Mouse (Mus musculus): Measurements from ENCODE around the gene Iqub. TPM values are rescaled to one million over a fixed set of nuclear protein-coding genes. Genes with fewer than 3 reads are reported as not detected.
A peak's percentile ranks its signal among the peaks of the same experiment; 100 is the strongest.

Gene Iqub
- polyA plus RNA-seq (2012; rRNA removed), result 0.97 and 1.4 TPM in 2 replicates

DNA sequence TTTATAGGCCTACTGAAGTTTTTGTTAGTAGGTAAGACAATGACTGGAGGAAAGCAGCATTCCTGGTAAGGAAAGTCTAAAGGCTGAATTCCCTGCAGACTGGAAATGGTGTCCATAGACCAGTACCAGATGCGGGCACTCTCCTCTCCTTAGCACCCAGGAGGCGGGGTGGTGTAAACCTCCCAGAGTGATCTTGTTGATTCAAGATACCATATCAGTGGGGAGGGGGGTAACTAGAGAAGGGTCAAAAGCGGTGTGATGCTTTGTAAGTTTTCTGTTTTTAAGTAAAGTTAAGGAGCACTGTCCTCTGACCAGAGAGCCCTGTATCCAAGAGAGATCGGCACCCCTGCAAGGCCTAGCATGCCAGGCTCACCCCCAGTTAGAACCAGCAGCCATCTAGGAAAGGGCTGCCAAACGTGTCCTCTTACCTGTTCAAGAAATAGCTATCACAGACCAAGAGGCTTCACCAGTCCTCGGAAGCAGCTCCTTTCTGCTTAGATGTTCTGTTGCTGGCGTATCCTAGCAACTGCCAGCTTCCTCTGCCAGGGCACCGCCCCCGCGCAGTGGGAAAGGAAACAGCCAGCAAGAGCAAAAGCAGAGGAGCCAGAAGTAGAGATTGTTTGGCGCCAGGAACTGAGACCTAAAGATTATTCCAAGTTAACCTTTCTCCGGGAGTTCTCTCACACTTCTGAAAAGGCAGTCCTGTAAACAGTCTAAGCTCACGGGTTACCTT, at the start of gene Iqub:
Iqub (minus strand) TSS at position 516 of the 733 bp plus-strand sequence.
- TF ChIP-seq CTCF (IDR thresholded peaks at IDR 0.05; ENCODE audit: borderline replicate concordance, insufficient read depth, low read depth, low read length), result no peak
- TF ChIP-seq POLR2A (IDR thresholded peaks at IDR 0.05; ENCODE audit: borderline replicate concordance, insufficient read depth, low read length), result no peak
- no peak within 1 kb of the TSS for H3K27ac ChIP-seq (ENCODE audit: insufficient read depth, low read length)
- no peaks in the 10 kb centered on the region for H3K27me3 ChIP-seq (ENCODE audit: control insufficient read depth, insufficient read depth, low read length)
- peaks cover 6% of the 10 kb centered on the region for H3K4me1 ChIP-seq (ENCODE audit: control insufficient read depth, insufficient read depth, low read length)
- H3K4me3 ChIP-seq (replicated peaks; ENCODE audit: insufficient read depth, low read depth, low read length), result no peak within 1 kb of the TSS
- WGBS, result 18% methylated on average over 13 of the region's 13 CpGs
- peak; percentile 45 to 59 for DNase-seq

DNA sequence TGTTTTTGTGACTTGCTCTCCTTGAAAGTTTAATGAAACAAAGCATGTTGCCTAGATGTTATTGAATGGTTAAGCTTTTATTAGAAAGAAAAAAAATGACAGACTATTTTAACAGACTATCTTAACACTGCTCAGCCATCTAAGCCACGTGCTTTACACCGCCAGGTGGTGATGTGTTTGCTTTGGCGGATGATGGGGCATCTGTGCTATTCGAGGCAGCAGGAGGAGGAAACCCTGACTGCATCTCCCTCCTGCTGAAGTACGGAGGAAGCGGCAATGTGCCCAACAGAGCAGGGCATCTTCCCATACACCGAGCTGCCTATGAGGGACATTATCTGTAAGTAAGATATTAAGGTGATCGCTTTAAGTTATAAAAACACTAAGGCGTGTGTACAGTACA, 49.2 kb upstream of the Iqub start:
- DNase-seq, result peak; percentile 43 to 49
- no peak overlapping the region for H3K27ac ChIP-seq (ENCODE audit: insufficient read depth, low read length)
- TF ChIP-seq POLR2A (IDR thresholded peaks at IDR 0.05; ENCODE audit: borderline replicate concordance, insufficient read depth, low read length), result no peak
- TF ChIP-seq CTCF (IDR thresholded peaks at IDR 0.05; ENCODE audit: borderline replicate concordance, insufficient read depth, low read depth, low read length), result peak; percentile 18; the same call in 1 of the 2 replicates
- 32% methylated on average over 9 of the region's 9 CpGs for WGBS
- H3K4me3 ChIP-seq (replicated peaks; ENCODE audit: insufficient read depth, low read depth, low read length), result no peak overlapping the region
- H3K27me3 ChIP-seq (ENCODE audit: control insufficient read depth, insufficient read depth, low read length), result no peaks in the 10 kb centered on the region
- no peaks in the 10 kb centered on the region for H3K4me1 ChIP-seq (ENCODE audit: control insufficient read depth, insufficient read depth, low read length)

DNA sequence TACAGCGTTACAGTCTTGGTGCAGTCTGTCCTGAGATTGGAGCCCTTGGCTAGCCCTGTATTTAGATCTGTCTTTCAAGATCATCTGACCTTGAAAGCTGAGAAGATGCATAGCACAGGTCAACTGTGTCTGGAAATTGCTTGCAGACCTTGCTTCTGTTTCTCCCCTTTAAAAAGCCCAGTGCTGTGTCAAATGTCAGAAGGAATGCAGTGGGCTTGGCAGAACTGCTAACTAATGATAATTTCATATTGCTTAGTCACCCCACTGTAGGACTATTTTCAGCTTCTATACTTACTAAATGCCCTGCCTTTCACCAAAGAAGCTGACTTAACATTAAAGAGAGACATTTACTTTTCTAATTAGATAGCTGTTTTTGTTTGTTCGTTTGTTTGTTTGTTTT, 40.6 kb upstream of the Iqub start:
- H3K27me3 ChIP-seq (ENCODE audit: control insufficient read depth, insufficient read depth, low read length), result no peaks in the 10 kb centered on the region
- H3K4me3 ChIP-seq (replicated peaks; ENCODE audit: insufficient read depth, low read depth, low read length), result no peak overlapping the region
- WGBS, result 82% methylated on average over 2 of the region's 2 CpGs
- TF ChIP-seq CTCF (IDR thresholded peaks at IDR 0.05; ENCODE audit: borderline replicate concordance, insufficient read depth, low read depth, low read length) (no peak), POLR2A (IDR thresholded peaks at IDR 0.05; ENCODE audit: borderline replicate concordance, insufficient read depth, low read length) (no peak)
- H3K27ac ChIP-seq (ENCODE audit: insufficient read depth, low read length), result no peak overlapping the region
- no peaks in the 10 kb centered on the region for H3K4me1 ChIP-seq (ENCODE audit: control insufficient read depth, insufficient read depth, low read length)
- DNase-seq, result no peak

DNA sequence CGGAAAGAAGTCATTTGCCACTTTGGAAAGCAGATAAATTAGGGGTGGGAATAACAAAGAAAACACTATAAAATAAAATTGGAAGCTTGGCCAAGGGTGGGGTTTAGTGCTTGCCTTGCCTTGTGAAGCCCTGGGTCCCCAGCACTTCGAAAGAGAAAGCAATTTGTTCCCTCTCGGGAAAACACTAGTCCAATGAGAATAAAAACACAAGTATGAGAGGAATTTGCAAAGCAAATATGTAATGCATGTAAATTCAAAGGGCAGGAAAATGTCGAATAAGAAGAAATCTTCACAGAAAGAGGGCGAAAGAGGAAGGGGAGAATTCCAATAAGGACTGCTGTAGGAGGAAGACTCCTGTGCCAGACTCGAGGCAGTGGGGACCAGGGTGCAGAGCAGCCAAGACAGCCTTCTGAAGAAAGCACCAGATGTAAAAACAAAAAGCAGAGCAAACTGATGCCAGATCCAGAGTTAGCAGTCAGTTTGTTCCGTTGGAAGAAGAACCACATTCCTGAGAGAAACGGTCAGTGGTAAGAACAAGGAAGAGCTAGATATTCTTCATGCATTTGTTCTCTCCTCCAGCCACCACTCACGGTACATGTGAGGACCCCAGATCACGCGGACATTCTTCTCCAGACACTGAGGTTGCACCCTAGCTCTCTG, 39.7 kb upstream of the Iqub start:
- no peak for DNase-seq
- TF ChIP-seq POLR2A (IDR thresholded peaks at IDR 0.05; ENCODE audit: borderline replicate concordance, insufficient read depth, low read length) (no peak), CTCF (IDR thresholded peaks at IDR 0.05; ENCODE audit: borderline replicate concordance, insufficient read depth, low read depth, low read length) (no peak)
- 66% methylated on average over 11 of the region's 11 CpGs for WGBS
- no peak overlapping the region for H3K27ac ChIP-seq (ENCODE audit: insufficient read depth, low read length)
- H3K27me3 ChIP-seq (ENCODE audit: control insufficient read depth, insufficient read depth, low read length), result no peaks in the 10 kb centered on the region
- no peaks in the 10 kb centered on the region for H3K4me1 ChIP-seq (ENCODE audit: control insufficient read depth, insufficient read depth, low read length)
- H3K4me3 ChIP-seq (replicated peaks; ENCODE audit: insufficient read depth, low read depth, low read length), result no peak overlapping the region

DNA sequence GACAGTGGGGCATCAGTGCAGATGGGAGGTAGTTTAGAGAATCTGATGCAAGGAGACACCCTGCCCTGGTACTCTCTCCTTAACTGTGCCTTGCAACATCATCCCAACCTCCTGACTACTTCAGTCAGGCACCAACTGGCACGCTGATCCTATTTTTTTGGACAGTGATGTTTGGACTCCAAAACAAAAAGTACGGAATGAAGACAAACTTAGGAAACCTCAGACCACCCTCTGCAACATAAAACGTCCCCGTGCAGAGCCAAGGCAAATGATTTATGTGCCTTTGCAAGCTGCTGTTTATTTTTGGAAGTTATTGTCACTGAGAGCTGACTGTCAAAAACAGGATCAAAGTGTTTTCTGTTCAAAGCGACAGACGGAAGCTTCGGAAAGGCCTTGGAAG, 37.2 kb upstream of the Iqub start:
- H3K27me3 ChIP-seq (ENCODE audit: control insufficient read depth, insufficient read depth, low read length), result no peaks in the 10 kb centered on the region
- TF ChIP-seq POLR2A (IDR thresholded peaks at IDR 0.05; ENCODE audit: borderline replicate concordance, insufficient read depth, low read length) (no peak), CTCF (IDR thresholded peaks at IDR 0.05; ENCODE audit: borderline replicate concordance, insufficient read depth, low read depth, low read length) (no peak)
- H3K27ac ChIP-seq (ENCODE audit: insufficient read depth, low read length), result no peak overlapping the region
- no peaks in the 10 kb centered on the region for H3K4me1 ChIP-seq (ENCODE audit: control insufficient read depth, insufficient read depth, low read length)
- DNase-seq, result no peak
- WGBS, result 78% methylated on average over 7 of the region's 7 CpGs
- no peak overlapping the region for H3K4me3 ChIP-seq (replicated peaks; ENCODE audit: insufficient read depth, low read depth, low read length)

DNA sequence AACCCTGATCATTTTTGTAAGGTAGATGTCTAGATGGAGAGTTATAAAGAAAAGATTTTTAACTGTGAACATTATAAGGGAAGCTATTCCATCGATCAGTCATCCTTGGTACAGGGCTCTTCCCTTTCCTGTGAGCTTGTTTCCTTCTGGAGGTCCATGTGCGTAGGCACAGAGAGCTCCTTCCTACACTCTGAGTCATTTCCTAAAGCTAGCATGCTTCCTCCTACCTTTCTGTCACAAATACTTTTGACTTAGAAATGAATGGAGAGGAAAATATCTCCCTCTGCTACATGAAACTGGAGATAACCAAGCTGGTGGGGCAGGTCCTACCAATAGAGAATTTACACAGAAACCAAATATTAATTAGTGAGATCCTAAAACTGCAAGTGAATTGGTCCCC, 34.9 kb upstream of the Iqub start:
- no peak for DNase-seq
- Histone ChIP-seq H3K4me3 (replicated peaks; ENCODE audit: insufficient read depth, low read depth, low read length) (no peak overlapping the region), H3K27ac (ENCODE audit: insufficient read depth, low read length) (no peak overlapping the region), H3K27me3 (ENCODE audit: control insufficient read depth, insufficient read depth, low read length) (no peaks in the 10 kb centered on the region), H3K4me1 (ENCODE audit: control insufficient read depth, insufficient read depth, low read length) (no peaks in the 10 kb centered on the region)
- WGBS, result 85% methylated on average over 2 of the region's 2 CpGs
- TF ChIP-seq CTCF (IDR thresholded peaks at IDR 0.05; ENCODE audit: borderline replicate concordance, insufficient read depth, low read depth, low read length), result no peak
- no peak for TF ChIP-seq POLR2A (IDR thresholded peaks at IDR 0.05; ENCODE audit: borderline replicate concordance, insufficient read depth, low read length)

DNA sequence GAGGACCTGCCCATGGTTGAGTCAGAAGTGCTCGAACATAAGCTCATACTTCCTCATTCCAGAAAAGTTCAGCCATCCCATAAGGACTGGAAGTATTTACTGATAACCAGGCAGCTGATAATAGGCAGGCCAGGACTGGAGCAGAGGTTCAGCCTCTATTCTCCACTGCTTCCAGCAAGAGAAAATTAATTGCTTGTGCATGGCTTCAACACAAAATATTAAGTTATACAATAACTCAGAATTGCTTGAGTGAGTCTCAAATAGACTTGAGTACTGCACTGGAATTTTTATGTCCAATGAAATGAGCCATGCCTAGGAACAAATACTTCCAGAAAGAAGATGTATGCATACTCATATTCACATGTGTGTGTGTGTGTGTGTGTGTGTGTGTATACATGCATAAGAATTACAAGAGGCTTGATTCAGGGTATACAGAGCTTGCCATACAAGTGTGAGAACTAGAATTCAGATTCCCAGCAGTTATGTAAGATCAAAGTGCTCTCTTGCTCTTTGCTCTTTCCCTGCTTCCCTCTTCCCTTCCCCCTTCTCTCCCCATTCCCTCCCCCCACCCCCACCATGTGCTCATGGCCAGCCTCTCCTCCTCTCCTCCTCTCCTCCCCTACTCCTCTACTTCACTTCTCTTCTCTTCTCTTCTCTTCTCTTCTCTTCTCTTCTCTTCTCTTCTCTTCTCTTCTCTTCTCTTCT, 32.0 kb upstream of the Iqub start:
- no peak for TF ChIP-seq CTCF (IDR thresholded peaks at IDR 0.05; ENCODE audit: borderline replicate concordance, insufficient read depth, low read depth, low read length)
- TF ChIP-seq POLR2A (IDR thresholded peaks at IDR 0.05; ENCODE audit: borderline replicate concordance, insufficient read depth, low read length), result no peak
- Histone ChIP-seq H3K27ac (ENCODE audit: insufficient read depth, low read length) (no peak overlapping the region), H3K27me3 (ENCODE audit: control insufficient read depth, insufficient read depth, low read length) (no peaks in the 10 kb centered on the region), H3K4me1 (ENCODE audit: control insufficient read depth, insufficient read depth, low read length) (peaks cover 5% of the 10 kb centered on the region; the same call in 1 of the 2 replicates), H3K4me3 (replicated peaks; ENCODE audit: insufficient read depth, low read depth, low read length) (no peak overlapping the region)
- no peak for DNase-seq
- WGBS, result 89% methylated on average over 1 of the region's 1 CpGs
